Mouse (Mus musculus) hindbrain, embryonic 14.5 days (tissue): ENCODE measurements at regions not wholly inside any gene's neighbourhood (a gene's known extent, or its start where the extent isn't known, plus 50 kb on each side); places are given as distances from the start of the nearest gene placed in this dataset.

Source experiments
- ATAC-seq: fragments of 200-750 bp; cut with Nextera tagmentation; 2 replicates; pipeline ENCODE4 v1.8.0; 2017; ENCODE audit warnings: moderate number of reproducible peaks, mild to moderate bottlenecking, moderate TSS enrichment, moderate library complexity; ENCODE audit not compliant: low FRiP score
- DNase-seq: peaks from one replicate; pipeline ENCODE4 v3.0.0-alpha.2; 2015; ENCODE audit warnings: low spot score
- H3K27ac ChIP-seq: fragments of 300-500 bp; sonication (generic); 2 replicates; pipeline ENCODE4 v1.5.1; 2014; ENCODE audit warnings: mild to moderate bottlenecking, moderate library complexity
- H3K27me3 ChIP-seq: fragments of 300-500 bp; sonication (generic); 2 replicates; pipeline ENCODE4 v1.6.1; 2014; ENCODE audit warnings: mild to moderate bottlenecking, low read length, mixed read lengths; ENCODE audit not compliant: control insufficient read depth, insufficient read depth
- H3K36me3 ChIP-seq: fragments of 300-500 bp; sonication (generic); replicated peaks from 2 replicates; pipeline ENCODE4 v1.6.1; 2014; ENCODE audit not compliant: control insufficient read depth, insufficient read depth
- H3K4me1 ChIP-seq: fragments of 300-500 bp; sonication (generic); replicated peaks from 2 replicates; pipeline ENCODE4 v1.6.1; 2014; ENCODE audit warnings: antibody characterized with exemption, low read length, mixed read lengths; ENCODE audit not compliant: control insufficient read depth, insufficient read depth
- H3K4me2 ChIP-seq: fragments of 300-500 bp; sonication (generic); replicated peaks from 2 replicates; pipeline ENCODE4 v1.6.1; 2014; ENCODE audit warnings: mild to moderate bottlenecking, moderate library complexity
- H3K4me3 ChIP-seq: fragments of 300-500 bp; sonication (generic); replicated peaks from 2 replicates; pipeline ENCODE4 v1.5.1; 2014; ENCODE audit warnings: mild to moderate bottlenecking, low read length
- H3K9ac ChIP-seq: fragments of 300-500 bp; sonication (generic); 2 replicates; pipeline ENCODE4 v1.6.1; 2014
- H3K9me3 ChIP-seq: fragments of 300-500 bp; sonication (generic); 2 replicates; pipeline ENCODE4 v1.6.1; 2016; ENCODE audit warnings: low read length; ENCODE audit not compliant: control insufficient read depth
- WGBS: fragments of 180-500 bp; shearing (Covaris S2); extraction: QIAGEN DNeasy Blood & Tissue Kit; methylation state at CpG from one replicate; pipeline ENCODE4 v1.1.7; 2014; 5-methylcytosine and 5-hydroxymethylcytosine counted together

- no peak overlapping the region for H3K27ac ChIP-seq
- no peaks in the 10 kb centered on the region for H3K27me3 ChIP-seq
- H3K4me1 ChIP-seq = no peaks in the 10 kb centered on the region
- ATAC-seq (no peak), DNase-seq (no peak)
- no peak overlapping the region for H3K4me3 ChIP-seq
- no peaks in the 10 kb centered on the region for H3K9me3 ChIP-seq
- H3K36me3 ChIP-seq = no peaks in the 10 kb centered on the region
- whole genome bisulfite sequencing = 23% methylated on average over 1 of the region's 1 CpGs
- H3K4me2 ChIP-seq = no peak overlapping the region
- no peak overlapping the region for H3K9ac ChIP-seq
These were observed 512.5 kb upstream of the Apob start for GRCm38 (mm10) chr12:7464947-7465346.

- ATAC-seq (no peak), DNase-seq (no peak)
- no peaks in the 10 kb centered on the region for H3K4me1 ChIP-seq
- 73% methylated on average over 12 of the region's 12 CpGs for WGBS
- no peak overlapping the region for H3K4me2 ChIP-seq
- no peak overlapping the region for H3K9ac ChIP-seq
- H3K4me3 ChIP-seq = no peak overlapping the region
- H3K9me3 ChIP-seq = no peaks in the 10 kb centered on the region
- H3K27me3 ChIP-seq = no peaks in the 10 kb centered on the region
- H3K36me3 ChIP-seq = no peaks in the 10 kb centered on the region
- H3K27ac ChIP-seq = no peak overlapping the region
These were observed 464.7 kb upstream of the Apob start for GRCm38 (mm10) chr12:7512579-7513248.

GRCm38 (mm10) chr12:7537389-7537788, 440.1 kb upstream of the Apob start:
- Histone ChIP-seq H3K4me1 (no peaks in the 10 kb centered on the region), H3K4me3 (no peak overlapping the region), H3K4me2 (no peak overlapping the region), H3K27me3 (no peaks in the 10 kb centered on the region), H3K27ac (no peak overlapping the region), H3K9ac (no peak overlapping the region), H3K9me3 (no peaks in the 10 kb centered on the region), H3K36me3 (no peaks in the 10 kb centered on the region)
- ATAC-seq = no peak
- no peak for DNase-seq

GRCm38 (mm10) chr12:7543281-7543981, 434.0 kb upstream of the Apob start:
- WGBS = 51% methylated on average over 8 of the region's 8 CpGs
- peak; percentile 73 for DNase-seq

GRCm38 (mm10) chr12:7548759-7549158, 428.7 kb upstream of the Apob start:
- WGBS = 100% methylated on average over 1 of the region's 1 CpGs
- Histone ChIP-seq H3K4me3 (no peak overlapping the region), H3K9ac (no peak overlapping the region), H3K4me2 (no peak overlapping the region), H3K36me3 (no peaks in the 10 kb centered on the region), H3K27me3 (no peaks in the 10 kb centered on the region), H3K27ac (no peak overlapping the region), H3K4me1 (no peaks in the 10 kb centered on the region), H3K9me3 (no peaks in the 10 kb centered on the region)
- no peak for ATAC-seq
- DNase-seq = no peak

More at GRCm38 (mm10) chr12:7543281-7543981, 434.0 kb upstream of the Apob start:
- no peaks in the 10 kb centered on the region for H3K9me3 ChIP-seq
- H3K36me3 ChIP-seq = no peaks in the 10 kb centered on the region
- H3K4me1 ChIP-seq = no peaks in the 10 kb centered on the region
- H3K9ac ChIP-seq = no peak overlapping the region
- no peak overlapping the region for H3K27ac ChIP-seq
- no peak for ATAC-seq
- H3K4me2 ChIP-seq = no peak overlapping the region
- no peak overlapping the region for H3K4me3 ChIP-seq
- no peaks in the 10 kb centered on the region for H3K27me3 ChIP-seq

- Histone ChIP-seq H3K4me1 (no peaks in the 10 kb centered on the region), H3K36me3 (no peaks in the 10 kb centered on the region), H3K27ac (no peak overlapping the region), H3K9me3 (no peaks in the 10 kb centered on the region), H3K9ac (no peak overlapping the region), H3K4me2 (no peak overlapping the region), H3K4me3 (no peak overlapping the region), H3K27me3 (no peaks in the 10 kb centered on the region)
- no peak for DNase-seq
- WGBS = 71% methylated on average over 1 of the region's 1 CpGs
- ATAC-seq = no peak
These were observed 417.2 kb upstream of the Apob start for GRCm38 (mm10) chr12:7560245-7560644.

- Histone ChIP-seq H3K27ac (no peak overlapping the region), H3K9ac (no peak overlapping the region), H3K27me3 (no peaks in the 10 kb centered on the region), H3K4me2 (no peak overlapping the region), H3K36me3 (no peaks in the 10 kb centered on the region), H3K4me1 (no peaks in the 10 kb centered on the region), H3K4me3 (no peak overlapping the region), H3K9me3 (no peaks in the 10 kb centered on the region)
- ATAC-seq = no peak
- no peak for DNase-seq
- 93% methylated on average over 2 of the region's 2 CpGs for WGBS
These were observed 401.4 kb upstream of the Apob start for GRCm38 (mm10) chr12:7576081-7576480.

- no peaks in the 10 kb centered on the region for H3K4me1 ChIP-seq
- no peak for DNase-seq
- H3K9ac ChIP-seq = no peak overlapping the region
- no peaks in the 10 kb centered on the region for H3K27me3 ChIP-seq
- ATAC-seq = no peak
- H3K27ac ChIP-seq = no peak overlapping the region
- no peak overlapping the region for H3K4me3 ChIP-seq
- H3K9me3 ChIP-seq = no peaks in the 10 kb centered on the region
- H3K36me3 ChIP-seq = no peaks in the 10 kb centered on the region
- H3K4me2 ChIP-seq = no peak overlapping the region
These were observed 389.9 kb upstream of the Apob start for GRCm38 (mm10) chr12:7587501-7587900.

GRCm38 (mm10) chr12:7611272-7612092, 366.0 kb upstream of the Apob start:
- 33% methylated on average over 3 of the region's 3 CpGs for WGBS
- DNase-seq = no peak
- no peaks in the 10 kb centered on the region for H3K9me3 ChIP-seq
- H3K4me1 ChIP-seq = no peaks in the 10 kb centered on the region
- peak; percentile 68; the same call in 1 of the 2 replicates for ATAC-seq
- H3K27me3 ChIP-seq = no peaks in the 10 kb centered on the region
- no peak overlapping the region for H3K4me3 ChIP-seq
- H3K27ac ChIP-seq = no peak overlapping the region
- H3K9ac ChIP-seq = no peak overlapping the region
- H3K36me3 ChIP-seq = no peaks in the 10 kb centered on the region
- H3K4me2 ChIP-seq = no peak overlapping the region
